Mouse (Mus musculus): ENCODE data around the gene Pard3b.

Gene Pard3b

DNA sequence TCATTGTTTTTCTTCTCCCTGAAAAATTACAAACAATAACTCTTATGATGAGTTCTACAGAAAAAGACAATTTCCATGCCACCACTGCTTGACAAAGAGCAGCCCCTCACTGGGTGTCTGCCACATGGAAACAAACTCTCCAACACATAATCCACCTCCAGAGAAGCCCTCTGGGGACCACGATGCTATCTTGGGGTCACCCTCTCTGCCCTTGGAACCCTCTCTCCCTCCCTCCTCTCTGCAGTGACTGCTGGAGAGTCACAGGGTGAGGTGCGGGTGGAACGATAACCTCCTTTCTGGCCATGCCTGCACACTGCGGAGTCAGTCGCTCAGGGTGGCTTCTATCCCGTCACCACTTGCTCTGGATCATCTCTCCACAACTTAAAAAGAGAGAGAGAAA is 996.6 kb downstream of the Pard3b start:
- no peak for DNase-seq (ENCODE audit: low spot score in 2 of 2)

DNA sequence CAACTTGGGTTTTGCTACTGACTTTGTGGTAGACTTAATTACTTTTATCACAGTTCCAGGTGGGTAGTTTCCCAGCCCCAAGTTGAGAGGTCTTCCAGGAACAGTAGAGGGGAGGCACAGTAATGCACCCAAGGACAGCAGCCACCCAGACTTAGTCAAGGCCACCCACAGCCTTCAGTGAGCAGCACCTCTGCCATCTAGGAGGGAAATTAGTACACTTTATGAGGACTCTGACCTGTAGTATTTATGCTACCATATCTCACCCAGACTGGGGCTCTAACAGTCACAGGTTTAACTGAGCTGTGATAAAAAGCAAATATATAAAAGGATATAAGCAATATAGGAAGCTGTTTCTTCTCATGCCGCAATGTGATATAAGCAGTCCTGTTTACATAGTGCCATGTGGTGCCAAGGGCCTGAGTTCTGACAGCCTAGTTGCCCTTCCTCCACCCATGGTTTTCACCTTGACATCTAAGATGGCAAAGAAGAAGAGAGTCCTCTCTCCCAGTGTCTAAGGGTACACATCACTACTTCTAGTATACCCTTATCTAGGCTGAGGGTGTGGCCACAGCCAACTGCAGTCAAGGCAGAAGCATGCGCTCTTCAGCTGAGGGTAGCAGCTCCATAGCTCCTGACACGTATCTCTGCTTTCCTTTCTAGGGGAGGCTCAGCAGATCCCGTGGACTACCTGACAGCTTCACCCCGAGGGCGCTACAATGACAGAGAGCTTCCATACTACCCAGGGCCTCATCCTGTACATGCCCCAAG is 998.5 kb downstream of the Pard3b start:
- DNase-seq (ENCODE audit: low spot score in 2 of 2): no peak

DNA sequence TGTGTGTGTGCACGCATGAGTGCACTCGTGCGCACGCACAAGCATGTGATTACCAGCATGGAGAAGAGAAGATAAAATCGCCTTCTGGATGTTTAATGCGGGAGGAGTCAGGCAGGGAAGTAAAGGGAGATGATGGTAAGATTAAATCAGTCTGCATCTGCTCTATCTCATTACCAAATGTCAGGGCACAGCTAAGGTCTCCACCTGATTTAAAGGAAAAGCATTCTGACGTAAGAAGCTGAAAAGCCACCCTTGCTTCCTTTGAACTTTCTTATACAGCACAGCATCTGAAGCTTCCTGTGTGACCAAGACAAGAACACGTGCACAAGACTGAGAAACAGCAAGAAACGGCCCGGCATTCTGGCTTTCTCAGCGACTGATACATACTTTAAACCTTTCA is 1000.4 kb downstream of the Pard3b start:
- no peak for DNase-seq (ENCODE audit: low spot score in 2 of 2)

DNA sequence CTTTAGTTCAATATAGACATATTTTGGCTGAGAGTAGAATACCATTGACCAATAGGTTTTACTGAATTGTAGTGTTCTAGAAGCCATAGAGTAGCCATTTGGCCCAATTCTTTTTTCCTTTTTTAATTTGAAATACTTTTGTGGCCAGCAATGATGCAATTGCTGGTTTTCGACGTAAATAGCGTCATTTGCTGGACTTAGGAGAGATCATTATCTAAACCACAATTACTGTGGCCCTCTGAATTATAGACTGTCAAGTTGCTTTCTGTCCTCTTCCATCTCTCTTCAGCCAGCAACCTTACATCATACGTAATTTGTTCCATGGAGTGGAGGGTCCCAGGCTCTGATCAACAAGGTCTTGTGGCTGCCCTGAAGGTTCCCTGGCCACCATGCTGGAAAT is 1000.8 kb downstream of the Pard3b start:
- DNase-seq (ENCODE audit: low spot score in 2 of 2): no peak

DNA sequence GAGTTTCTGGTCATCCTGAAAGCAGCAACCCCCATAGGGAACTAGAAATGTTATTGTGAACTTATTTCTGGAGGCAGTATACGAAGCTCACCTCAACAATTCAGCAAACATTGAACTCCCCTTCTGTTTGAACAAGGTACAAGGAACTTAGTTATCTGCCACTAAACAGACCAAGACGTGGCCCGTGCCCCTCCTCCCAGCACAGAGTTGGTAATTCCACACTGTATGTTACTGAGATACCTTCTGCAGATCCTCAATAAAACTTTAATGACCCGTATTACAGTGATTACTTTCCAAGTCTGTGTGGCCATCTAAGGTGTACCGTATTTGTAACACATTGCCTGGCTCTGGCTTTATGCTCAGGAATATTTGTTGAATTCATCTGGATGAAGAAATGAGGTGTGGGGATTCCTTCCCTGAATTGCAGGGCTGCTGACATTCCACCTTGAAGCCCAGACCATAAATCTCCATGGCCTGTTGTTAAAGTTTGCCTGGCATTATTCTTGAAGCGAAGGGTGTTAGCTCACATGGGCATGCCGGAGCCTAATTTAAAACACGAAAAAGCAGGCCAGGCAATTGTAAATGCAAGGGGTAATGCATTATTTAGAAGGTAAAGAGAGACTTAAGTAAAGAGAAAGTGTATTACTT is 1006.1 kb downstream of the Pard3b start:
- no peak for DNase-seq (ENCODE audit: low spot score in 2 of 2)

DNA sequence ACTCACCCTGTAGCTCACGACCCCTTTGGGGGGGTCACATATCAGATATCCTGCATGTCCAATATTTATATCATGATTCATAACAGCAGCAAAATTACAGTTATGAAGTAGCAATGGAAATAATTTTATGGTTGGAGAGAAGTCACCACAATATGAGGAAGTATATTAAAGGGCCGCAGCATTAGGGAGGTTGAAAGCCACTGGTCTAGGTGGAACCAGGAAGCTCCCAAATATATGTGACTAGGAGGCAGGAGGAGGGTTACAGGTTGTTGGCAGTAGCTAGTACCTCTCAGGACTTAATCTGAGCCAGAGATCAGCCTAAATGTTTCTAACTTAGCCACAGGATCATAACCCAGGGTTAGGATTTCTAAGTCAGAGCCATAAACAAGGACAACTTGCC is 1008.2 kb downstream of the Pard3b start:
- DNase-seq (ENCODE audit: low spot score in 2 of 2): no peak

DNA sequence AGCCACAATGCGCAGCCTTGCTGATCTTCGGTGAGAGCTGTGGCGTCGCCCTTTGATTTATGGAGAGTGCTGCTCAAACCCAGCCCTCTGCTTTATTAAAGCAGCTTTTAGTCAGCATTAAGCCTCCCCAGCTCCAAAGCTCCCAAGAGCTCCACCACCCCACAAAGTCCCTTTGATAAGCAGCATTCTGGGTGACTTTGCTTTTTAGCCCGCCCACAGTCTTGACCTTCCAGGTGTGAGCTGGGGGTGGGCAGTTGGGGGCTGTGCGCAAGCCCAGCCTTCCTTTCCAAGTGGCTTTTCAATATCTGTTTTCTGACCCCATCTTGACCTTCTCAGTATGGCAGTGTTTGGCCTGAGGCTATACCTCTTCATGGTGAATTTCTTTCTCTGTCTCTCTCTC is 1009.5 kb downstream of the Pard3b start:
- no peak for DNase-seq (ENCODE audit: low spot score in 2 of 2)

DNA sequence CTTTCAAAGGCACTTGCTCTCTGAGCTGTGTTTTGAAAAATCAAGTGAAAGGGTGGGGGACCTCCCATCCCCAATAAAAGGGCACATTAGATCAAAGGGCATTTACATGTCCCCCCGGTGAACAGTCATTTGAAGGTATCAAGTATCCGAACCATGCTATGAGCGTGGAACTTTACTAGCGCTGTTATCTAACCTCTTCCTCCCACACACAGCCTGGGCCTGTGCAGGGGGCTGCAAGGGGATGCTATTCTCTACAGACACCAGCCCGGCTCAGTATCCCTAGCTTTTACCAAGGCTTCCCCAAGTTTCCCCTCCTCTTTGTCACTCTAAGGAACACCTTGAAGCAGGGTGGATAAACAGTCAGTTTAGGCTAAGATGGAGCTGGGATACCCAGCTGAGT is 1010.0 kb downstream of the Pard3b start:
- no peak for DNase-seq (ENCODE audit: low spot score in 2 of 2)

DNA sequence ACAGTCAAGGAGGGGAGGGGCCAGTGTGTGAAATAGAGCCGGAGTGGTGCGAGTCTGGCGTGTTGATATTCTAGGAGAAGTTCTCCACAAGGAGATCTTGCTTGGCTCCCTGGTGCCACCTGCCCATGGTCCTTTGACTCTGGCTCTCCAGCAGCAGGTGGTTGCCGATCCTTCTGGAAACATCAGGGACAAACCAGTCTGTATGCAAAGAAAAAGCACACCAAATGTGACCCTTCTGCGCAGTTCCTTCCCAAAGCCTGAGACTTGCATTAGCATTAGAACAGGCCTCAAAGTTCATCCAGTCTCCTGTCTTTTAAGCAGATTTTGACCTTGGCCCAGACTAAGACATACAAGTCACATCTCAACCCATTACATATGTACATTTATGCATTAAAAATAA is 1011.9 kb downstream of the Pard3b start:
- DNase-seq (ENCODE audit: low spot score in 2 of 2): no peak

DNA sequence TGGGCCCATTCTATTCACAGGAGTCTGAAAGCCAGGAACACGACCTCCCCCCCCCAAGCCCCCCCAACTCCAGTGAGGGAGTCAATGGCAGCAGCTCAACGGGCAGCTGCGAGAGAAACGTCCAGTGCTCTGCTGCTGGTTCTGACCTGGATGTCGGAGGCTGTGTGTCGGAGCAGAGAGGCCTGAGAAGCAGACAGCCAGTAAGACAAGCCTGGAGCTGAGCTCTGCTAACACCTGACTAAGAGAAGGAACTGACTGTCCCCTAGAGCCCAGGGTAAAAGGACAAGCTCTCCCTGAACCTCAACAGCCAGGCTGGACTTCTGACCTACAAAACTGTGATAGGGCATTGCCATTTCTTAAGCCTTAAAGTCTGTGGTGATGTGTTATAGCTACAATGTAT is 1015.8 kb downstream of the Pard3b start:
- no peak for DNase-seq (ENCODE audit: low spot score in 2 of 2)

DNA sequence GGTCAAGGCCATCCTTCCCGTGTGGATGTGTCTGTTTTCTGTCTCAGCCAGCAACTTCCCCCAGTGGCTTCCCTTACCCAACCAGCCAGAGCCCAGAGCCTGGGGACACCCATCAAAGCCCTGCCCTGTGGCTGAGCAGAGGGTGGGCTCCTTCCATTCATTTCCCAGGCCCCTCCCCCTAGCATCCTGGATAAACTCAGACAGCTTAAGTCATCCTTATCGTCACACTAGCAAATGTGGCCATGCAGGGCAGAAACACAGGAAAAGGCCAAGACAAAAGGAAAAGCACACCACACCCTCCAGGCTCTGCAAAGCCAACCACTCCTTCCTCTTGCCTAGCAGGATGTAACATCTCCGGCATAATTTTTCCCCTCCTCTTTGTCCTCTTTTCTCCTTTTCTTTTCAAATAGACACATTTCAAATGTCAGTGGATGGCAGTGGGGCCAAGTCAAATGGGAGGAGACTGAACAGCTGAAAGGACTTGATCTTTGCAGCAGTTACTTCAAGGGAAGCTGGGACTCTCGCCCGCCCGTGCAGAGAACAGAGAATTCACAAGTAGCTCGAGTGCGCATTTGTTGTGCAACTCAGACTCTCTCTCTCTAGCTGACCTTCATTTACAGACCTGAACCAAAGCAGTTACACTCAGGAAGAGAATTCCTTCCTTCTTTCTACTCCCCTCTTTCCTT is 1026.5 kb downstream of the Pard3b start:
- peak; percentile 71 to 81 for DNase-seq (ENCODE audit: low spot score in 2 of 2)

DNA sequence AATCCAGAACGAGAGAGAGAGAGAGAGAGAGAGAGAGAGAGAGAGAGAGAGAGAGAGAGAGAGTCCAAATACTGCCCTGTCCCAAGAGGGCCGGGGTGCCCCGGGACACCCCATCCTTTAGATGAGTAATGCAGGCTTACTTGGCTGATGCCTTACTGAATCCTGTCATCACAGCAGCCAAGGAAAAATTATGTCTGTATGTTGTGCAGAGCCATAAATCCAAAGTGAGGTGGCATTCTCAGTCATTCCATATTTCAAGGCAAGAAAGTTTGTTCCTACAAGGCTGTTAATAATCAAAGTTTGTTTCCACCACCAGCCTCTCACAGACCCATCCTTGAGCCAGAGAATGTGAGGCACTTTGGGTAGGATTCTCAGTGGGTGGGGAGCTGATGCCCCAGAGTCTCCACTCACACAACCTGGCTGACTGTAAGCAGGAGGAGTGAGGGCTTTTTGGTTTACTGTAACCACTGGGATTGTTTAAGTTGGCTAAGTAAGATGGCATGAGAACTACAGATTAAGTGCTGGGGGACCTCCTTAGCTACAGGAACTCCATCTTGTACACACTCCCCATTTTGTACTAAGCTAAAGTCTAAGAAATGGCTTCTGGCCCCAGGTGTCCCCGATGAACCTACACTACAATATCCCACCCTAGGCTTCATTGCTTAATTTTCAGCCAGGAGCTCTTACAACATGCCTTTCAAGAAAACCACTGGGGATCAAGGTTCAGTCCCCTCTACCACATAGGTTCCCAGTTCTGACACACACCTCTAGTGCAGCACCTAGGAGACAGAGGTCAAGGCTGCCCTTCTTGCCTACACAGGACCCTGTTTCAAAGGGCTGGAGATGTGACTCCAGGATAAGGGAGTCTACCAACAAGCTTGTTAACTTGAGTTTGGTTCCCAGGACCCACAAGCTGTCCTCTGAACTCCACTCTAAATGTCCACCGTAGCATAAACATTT is 1027.4 kb downstream of the Pard3b start:
- DNase-seq (ENCODE audit: low spot score in 2 of 2): no peak

DNA sequence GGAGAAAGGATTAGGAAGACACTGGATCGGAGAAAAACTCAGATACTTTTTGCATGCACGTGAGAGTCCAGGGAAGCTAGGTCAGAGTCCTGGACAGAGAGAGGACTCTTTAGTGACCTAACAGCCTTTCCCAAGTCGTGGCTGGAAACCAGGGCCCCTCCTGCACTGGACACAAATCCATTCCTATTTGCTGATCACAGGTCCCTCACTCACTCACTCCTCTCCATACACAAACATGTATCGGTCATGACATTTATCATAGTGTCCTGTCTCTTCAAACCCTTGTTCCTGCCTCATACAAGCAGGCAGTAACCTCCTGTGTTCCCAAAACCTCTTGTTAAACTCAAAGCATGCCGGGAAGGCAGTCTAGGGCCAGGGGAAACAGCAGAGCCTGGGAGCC is 1028.2 kb downstream of the Pard3b start:
- DNase-seq (ENCODE audit: low spot score in 2 of 2): no peak

DNA sequence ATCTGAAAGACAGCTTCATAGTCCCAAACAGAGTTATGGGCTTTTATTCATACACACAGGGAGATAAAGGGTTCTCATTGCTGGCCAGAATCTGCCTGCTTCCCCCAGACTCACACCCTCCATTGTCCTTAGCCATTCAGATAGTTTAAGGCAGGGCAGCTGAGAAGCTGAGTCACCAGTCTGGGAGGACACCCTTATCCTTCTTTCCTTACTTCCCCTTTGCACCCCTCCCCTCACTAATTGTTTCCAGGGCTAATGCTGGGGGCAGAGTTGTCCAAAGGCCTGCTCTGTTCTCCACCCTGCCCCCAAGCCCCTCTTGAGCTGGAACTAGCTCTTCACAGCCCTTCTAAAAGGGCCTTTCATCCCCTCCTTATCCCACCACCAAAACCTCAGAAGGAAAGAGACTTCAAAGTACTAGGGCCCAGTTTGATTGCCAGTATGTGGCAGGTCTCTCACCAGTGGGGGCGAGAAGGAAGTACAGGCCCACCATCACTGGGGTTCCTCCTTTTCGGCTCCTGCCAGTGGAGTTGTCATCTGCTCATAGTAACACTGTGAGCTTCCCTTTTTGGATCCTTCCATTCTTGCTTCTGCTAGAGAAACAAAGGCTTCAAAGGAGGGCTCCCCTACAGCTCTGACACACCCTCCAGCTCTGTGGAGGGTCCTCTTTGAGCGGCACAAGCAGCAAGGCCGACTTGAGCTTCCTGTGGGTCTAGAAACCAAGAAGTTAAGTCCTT is 1040.2 kb downstream of the Pard3b start:
- no peak for DNase-seq (ENCODE audit: low spot score in 2 of 2)

DNA sequence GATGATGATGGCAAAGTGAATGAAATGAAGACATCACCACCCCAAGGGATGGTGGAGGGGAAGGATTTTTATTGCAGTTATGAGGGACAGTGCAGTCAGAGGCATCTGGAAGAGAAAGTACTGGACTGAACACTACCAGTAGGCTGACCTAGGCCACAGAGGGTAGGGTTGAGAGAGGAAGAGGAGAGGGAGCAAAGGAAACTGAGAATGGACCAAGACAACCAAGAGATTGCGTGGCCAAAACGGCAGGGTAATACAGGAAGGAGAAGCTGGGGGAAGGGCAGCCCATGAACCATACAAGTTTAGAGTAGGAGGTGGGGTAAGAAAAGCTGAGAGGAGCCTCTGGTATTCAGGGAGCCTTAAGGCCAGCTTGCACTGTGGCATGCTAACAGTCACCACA is 1040.8 kb downstream of the Pard3b start:
- DNase-seq (ENCODE audit: low spot score in 2 of 2): no peak

DNA sequence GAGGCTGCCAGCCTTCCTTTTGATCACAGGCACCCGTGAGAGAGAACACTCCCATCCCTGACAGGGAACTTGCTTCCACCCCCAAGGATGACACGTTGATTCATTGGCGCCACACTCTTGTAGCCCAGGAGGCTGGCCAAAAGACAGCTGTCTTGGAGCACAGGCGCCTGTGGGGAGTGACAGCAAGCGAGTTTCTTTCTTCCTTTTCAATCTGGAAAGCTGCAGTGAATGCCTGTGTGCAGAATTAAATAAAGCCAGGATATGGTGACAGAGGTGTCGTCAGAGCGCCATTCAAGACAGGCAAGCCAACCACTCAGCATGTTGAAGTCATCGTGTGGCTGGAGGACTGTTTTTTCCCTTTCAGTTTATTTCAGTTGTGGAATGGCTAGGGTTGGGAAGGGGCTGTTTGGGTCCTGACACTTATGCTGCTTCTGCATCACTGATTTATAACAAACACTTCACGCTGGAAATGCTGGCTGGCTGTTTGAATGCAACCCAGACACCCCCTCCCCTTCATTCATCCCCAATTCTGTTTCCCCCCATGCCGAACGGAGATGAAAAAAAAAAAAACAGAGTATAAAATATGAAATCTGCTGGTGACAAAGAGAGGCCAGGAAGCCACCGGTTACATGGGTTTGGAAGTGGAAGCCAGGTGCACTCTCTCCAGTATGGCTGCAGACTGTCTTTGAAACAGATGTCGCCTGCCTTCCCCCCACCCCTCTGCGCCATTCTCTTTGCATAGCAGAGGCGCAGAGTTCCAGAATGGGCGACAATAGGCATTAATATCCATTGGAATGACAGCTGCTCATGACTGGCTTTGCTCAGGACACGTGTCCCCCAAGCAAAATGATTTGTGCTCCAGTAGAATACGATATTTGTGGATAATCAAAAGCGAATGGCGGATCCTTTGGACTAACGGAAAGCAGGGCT is 1044.1 kb downstream of the Pard3b start:
- DNase-seq (ENCODE audit: low spot score in 2 of 2): no peak

DNA sequence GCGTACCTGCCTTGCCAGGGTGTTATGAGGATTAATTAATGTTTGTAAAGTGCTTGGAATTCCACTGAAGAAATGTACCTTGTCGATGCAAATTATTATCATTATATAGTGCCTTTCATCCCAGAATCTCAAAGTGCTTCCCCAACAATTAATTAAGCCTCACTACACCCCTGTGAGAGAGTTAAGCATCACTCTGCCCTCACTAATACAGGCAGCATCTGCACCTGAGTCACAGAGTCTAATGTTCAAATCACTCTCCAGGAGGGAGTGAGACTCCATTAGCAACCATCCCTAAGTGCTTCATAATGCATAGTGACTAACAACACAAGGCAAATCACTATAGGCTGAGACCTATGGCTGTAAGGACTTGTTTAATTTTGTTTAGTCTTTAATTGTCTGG is 1044.9 kb downstream of the Pard3b start:
- DNase-seq (ENCODE audit: low spot score in 2 of 2): no peak

DNA sequence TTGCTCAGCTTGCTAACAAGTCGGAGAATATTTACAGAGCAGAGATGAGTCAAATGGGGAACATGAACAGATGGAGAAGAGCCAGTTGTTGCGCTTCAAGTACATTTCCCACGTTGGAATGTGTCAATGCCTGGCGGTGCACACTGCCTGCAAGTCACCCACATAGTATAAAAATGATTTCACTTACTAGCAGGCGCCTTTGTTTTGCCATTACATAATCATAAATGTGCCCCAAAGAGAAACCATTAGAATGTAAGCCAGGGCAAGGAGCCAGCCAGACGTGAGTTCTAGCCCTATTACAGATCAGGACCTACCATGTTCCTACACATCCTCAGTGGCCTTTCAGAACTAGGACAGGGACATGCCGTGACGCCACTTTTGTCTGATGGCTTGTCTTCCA is 1048.9 kb downstream of the Pard3b start:
- no peak for DNase-seq (ENCODE audit: low spot score in 2 of 2)

DNA sequence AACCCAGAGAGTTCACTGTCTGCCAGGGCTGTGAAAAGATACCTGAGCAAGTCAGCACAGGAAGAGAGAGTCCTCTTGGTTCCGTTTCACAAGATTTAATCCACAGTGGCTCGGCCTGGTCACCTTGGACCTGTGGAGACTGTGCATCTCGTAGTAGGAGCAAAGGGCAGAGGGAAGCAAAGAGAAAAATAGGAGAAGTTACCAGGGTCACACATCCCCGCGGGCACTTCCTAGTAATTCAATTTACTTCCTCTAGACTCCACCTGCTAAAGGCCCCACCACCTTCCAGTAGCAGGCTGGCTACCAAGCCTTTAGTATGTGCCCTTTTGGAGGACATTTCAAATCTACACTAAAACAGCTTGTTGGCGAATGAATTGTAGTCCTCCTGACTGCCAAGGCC is 1052.6 kb downstream of the Pard3b start:
- no peak for DNase-seq (ENCODE audit: low spot score in 2 of 2)
